Mouse (Mus musculus) forebrain, embryonic 16.5 days (tissue): ENCODE data around the gene Rpl22. TPM values are rescaled to one million over a fixed set of nuclear protein-coding genes. Genes with fewer than 3 reads are reported as not detected.

ENCODE experiments used
- ATAC-seq: fragments of 200-750 bp; cut with Nextera tagmentation; 2 replicates; pipeline ENCODE4 v1.8.0; 2017; ENCODE audit warnings: mild to moderate bottlenecking, moderate library complexity
- H3K27ac ChIP-seq: fragments of 300-500 bp; sonication (generic); 2 replicates; pipeline ENCODE4 v1.5.1; 2014; ENCODE audit warnings: low read length, control low read depth
- H3K27me3 ChIP-seq: fragments of 300-500 bp; sonication (generic); replicated peaks from 2 replicates; pipeline ENCODE4 v1.6.1; 2014; ENCODE audit warnings: low read length; ENCODE audit not compliant: control insufficient read depth, insufficient read depth
- H3K36me3 ChIP-seq: fragments of 300-500 bp; sonication (generic); 2 replicates; pipeline ENCODE4 v1.6.1; 2014; ENCODE audit not compliant: control insufficient read depth, insufficient read depth
- H3K4me1 ChIP-seq: fragments of 300-500 bp; sonication (generic); replicated peaks from 2 replicates; pipeline ENCODE4 v1.6.1; 2014; ENCODE audit warnings: low read length; ENCODE audit not compliant: control insufficient read depth, insufficient read depth
- H3K4me2 ChIP-seq: fragments of 300-500 bp; sonication (generic); 2 replicates; pipeline ENCODE4 v1.6.1; 2014; ENCODE audit warnings: mild to moderate bottlenecking, low read length, control low read depth
- H3K4me3 ChIP-seq: fragments of 300-500 bp; sonication (generic); replicated peaks from 2 replicates; pipeline ENCODE4 v1.5.1; 2014; ENCODE audit warnings: mild to moderate bottlenecking, low read length, control low read depth
- H3K9ac ChIP-seq: fragments of 300-500 bp; sonication (generic); replicated peaks from 2 replicates; pipeline ENCODE4 v1.6.1; 2014; ENCODE audit warnings: low read depth, low read length, control low read depth
- H3K9me3 ChIP-seq: fragments of 300-500 bp; sonication (generic); 2 replicates; pipeline ENCODE4 v1.6.1; 2016; ENCODE audit warnings: low read length; ENCODE audit not compliant: control insufficient read depth
- WGBS: fragments of 180-500 bp; shearing (Covaris S2); extraction: QIAGEN DNeasy Blood & Tissue Kit; methylation state at CpG from one replicate; pipeline ENCODE4 v1.1.7; 2014; 5-methylcytosine and 5-hydroxymethylcytosine counted together
- polyA plus RNA-seq: library from polyadenylated mRNA; unstranded; fragments of >200 nt; fragmentation: Nextera tagmentation; extraction: Ambion mirVana; gene quantifications from 2 replicates; pipeline ENCODE4 v1.2.1, GENCODE M21; 2015

The Rpl22 gene
- polyA plus RNA-seq, 1 experiment from 2014 or later: 173 TPM

GRCm38 (mm10) chr4:152307542-152307941, 18.0 kb upstream of the Rpl22 start:
- H3K9me3 ChIP-seq: no peaks in the 10 kb centered on the region
- H3K27me3 ChIP-seq: peaks cover 14% of the 10 kb centered on the region
- WGBS: 85% methylated on average over 9 of the region's 9 CpGs
- no peak overlapping the region for H3K27ac ChIP-seq
- no peak overlapping the region for H3K4me2 ChIP-seq
- H3K36me3 ChIP-seq: peaks cover 17% of the 10 kb centered on the region
- H3K9ac ChIP-seq: no peak overlapping the region
- H3K4me1 ChIP-seq: no peaks in the 10 kb centered on the region
- ATAC-seq: no peak
- H3K4me3 ChIP-seq: no peak overlapping the region

- peak overlapping the region; percentile 52; the same call in 1 of the 2 replicates for H3K4me2 ChIP-seq
- H3K36me3 ChIP-seq: no peaks in the 10 kb centered on the region
- no peak overlapping the region for H3K9ac ChIP-seq
- no peaks in the 10 kb centered on the region for H3K9me3 ChIP-seq
- peaks cover 55% of the 10 kb centered on the region for H3K27me3 ChIP-seq
- no peak for ATAC-seq
- H3K27ac ChIP-seq: no peak overlapping the region
- WGBS: 3% methylated on average over 14 of the region's 14 CpGs
- peaks cover 12% of the 10 kb centered on the region for H3K4me1 ChIP-seq
- H3K4me3 ChIP-seq: no peak overlapping the region
Observed at GRCm38 (mm10) chr4:152312186-152312585, 13.4 kb upstream of the Rpl22 start.

GRCm38 (mm10) chr4:152313211-152313632, 12.3 kb upstream of the Rpl22 start:
- Histone ChIP-seq H3K27me3 (peaks cover 65% of the 10 kb centered on the region), H3K9me3 (no peaks in the 10 kb centered on the region), H3K4me1 (peaks cover 12% of the 10 kb centered on the region), H3K4me2 (peak overlapping the region; percentile 52), H3K4me3 (peak overlapping the region; percentile 37), H3K27ac (no peak overlapping the region), H3K36me3 (no peaks in the 10 kb centered on the region), H3K9ac (peak overlapping the region; percentile 43)
- ATAC-seq: peak; percentile 52
- under 1% methylated on average over 29 of the region's 29 CpGs for WGBS

GRCm38 (mm10) chr4:152313934-152314333, 11.6 kb upstream of the Rpl22 start:
- no peaks in the 10 kb centered on the region for H3K36me3 ChIP-seq
- peaks cover 16% of the 10 kb centered on the region for H3K4me1 ChIP-seq
- peaks cover 71% of the 10 kb centered on the region for H3K27me3 ChIP-seq
- H3K9ac ChIP-seq: no peak overlapping the region
- ATAC-seq: no peak
- H3K27ac ChIP-seq: no peak overlapping the region
- H3K4me2 ChIP-seq: no peak overlapping the region
- H3K9me3 ChIP-seq: no peaks in the 10 kb centered on the region
- H3K4me3 ChIP-seq: peak overlapping the region; percentile 37

GRCm38 (mm10) chr4:152315498-152316213, 9.9 kb upstream of the Rpl22 start:
- Histone ChIP-seq H3K4me2 (peak overlapping the region; percentile 50), H3K27me3 (peaks cover 71% of the 10 kb centered on the region), H3K27ac (no peak overlapping the region), H3K9ac (peak overlapping the region; percentile 19; the same call in 1 of the 2 replicates), H3K36me3 (no peaks in the 10 kb centered on the region), H3K9me3 (no peaks in the 10 kb centered on the region), H3K4me3 (peak overlapping the region; percentile 37), H3K4me1 (peaks cover 16% of the 10 kb centered on the region)
- ATAC-seq: no peak
- WGBS: under 1% methylated on average over 43 of the region's 43 CpGs

GRCm38 (mm10) chr4:152317631-152318033, 7.9 kb upstream of the Rpl22 start:
- H3K27ac ChIP-seq: no peak overlapping the region
- H3K4me1 ChIP-seq: peaks cover 15% of the 10 kb centered on the region
- 85% methylated on average over 6 of the region's 6 CpGs for WGBS
- no peak for ATAC-seq
- H3K4me3 ChIP-seq: no peak overlapping the region
- no peaks in the 10 kb centered on the region for H3K36me3 ChIP-seq
- H3K4me2 ChIP-seq: no peak overlapping the region
- no peak overlapping the region for H3K9ac ChIP-seq
- no peaks in the 10 kb centered on the region for H3K9me3 ChIP-seq
- H3K27me3 ChIP-seq: peaks cover 56% of the 10 kb centered on the region

- peak within 1 kb of the TSS; percentile 17; the same call in 1 of the 2 replicates for H3K4me2 ChIP-seq
- peaks cover 8% of the 10 kb centered on the region for H3K4me1 ChIP-seq
- H3K9me3 ChIP-seq: no peaks in the 10 kb centered on the region
- no peaks in the 10 kb centered on the region for H3K36me3 ChIP-seq
- no peak within 1 kb of the TSS for H3K27ac ChIP-seq
- 0 out of 2 replicates have a peak, but pooled peaks have one; percentile 29 for ATAC-seq
- peak within 1 kb of the TSS; percentile 14; the same call in 1 of the 2 replicates for H3K4me3 ChIP-seq
- peak within 1 kb of the TSS; percentile 29; the same call in 1 of the 2 replicates for H3K9ac ChIP-seq
- H3K27me3 ChIP-seq: peaks cover 46% of the 10 kb centered on the region
- 3% methylated on average over 26 of the region's 26 CpGs for WGBS
Observed at GRCm38 (mm10) chr4:152318517-152319234, 6.9 kb upstream of the Rpl22 start, which contains the start of gene Rnf207. Gene Rnf207, minus strand, starts transcription at chr4:152318993.

- H3K4me1 ChIP-seq: peaks cover 6% of the 10 kb centered on the region
- no peaks in the 10 kb centered on the region for H3K9me3 ChIP-seq
- no peak overlapping the region for H3K4me2 ChIP-seq
- H3K36me3 ChIP-seq: no peaks in the 10 kb centered on the region
- no peak overlapping the region for H3K9ac ChIP-seq
- no peak overlapping the region for H3K4me3 ChIP-seq
- 68% methylated on average over 5 of the region's 5 CpGs for WGBS
- H3K27ac ChIP-seq: no peak overlapping the region
- no peak for ATAC-seq
- peaks cover 23% of the 10 kb centered on the region for H3K27me3 ChIP-seq
Observed at GRCm38 (mm10) chr4:152321464-152321863, 4.1 kb upstream of the Rpl22 start.
